Mouse (Mus musculus): ENCODE measurements around the gene Ntf3. TPM values are rescaled to one million over a fixed set of nuclear protein-coding genes. Genes with fewer than 3 reads are reported as not detected.

Gene Ntf3
- polyA plus RNA-seq, 1 experiment = 0.38 TPM

- Histone ChIP-seq H3K4me1 (ENCODE audit: control insufficient read depth, insufficient read depth, low read length) (peaks cover 3% of the 10 kb centered on the region; the same call in 1 of the 2 replicates), H3K27me3 (ENCODE audit: control insufficient read depth, insufficient read depth, low read length) (peaks cover 3% of the 10 kb centered on the region), H3K36me3 (ENCODE audit: control insufficient read depth, insufficient read depth, low read length) (no peaks in the 10 kb centered on the region), H3K4me3 (ENCODE audit: control insufficient read depth, low read depth, low read length) (no peak overlapping the region), H3K27ac (ENCODE audit: control insufficient read depth, insufficient read depth, low read depth, low read length) (no peak overlapping the region)
- TF ChIP-seq CTCF (IDR thresholded peaks at IDR 0.05; ENCODE audit: control insufficient read depth, insufficient read depth, insufficient replicate concordance, low read depth, low read length) (no peak), POLR2A (IDR thresholded peaks at IDR 0.05; ENCODE audit: control insufficient read depth, low read depth, low read length) (no peak)
Measured at GRCm38 (mm10) chr6:126165591-126166155, 1.0 kb downstream of the Ntf3 start.

- H3K27ac ChIP-seq (ENCODE audit: control insufficient read depth, insufficient read depth, low read depth, low read length) = no peak overlapping the region
- H3K4me3 ChIP-seq (ENCODE audit: control insufficient read depth, low read depth, low read length) = no peak overlapping the region; the same call in 1 of the 2 replicates
Measured at GRCm38 (mm10) chr6:126164781-126165180, 1.9 kb downstream of the Ntf3 start.

GRCm38 (mm10) chr6:126163861-126164755, 2.6 kb downstream of the Ntf3 start:
- Histone ChIP-seq H3K4me1 (ENCODE audit: control insufficient read depth, insufficient read depth, low read length) (peaks cover 3% of the 10 kb centered on the region; the same call in 1 of the 2 replicates), H3K36me3 (ENCODE audit: control insufficient read depth, insufficient read depth, low read length) (no peaks in the 10 kb centered on the region), H3K27me3 (ENCODE audit: control insufficient read depth, insufficient read depth, low read length) (peaks cover 3% of the 10 kb centered on the region), H3K4me3 (ENCODE audit: control insufficient read depth, low read depth, low read length) (no peak overlapping the region; the same call in 1 of the 2 replicates), H3K27ac (ENCODE audit: control insufficient read depth, insufficient read depth, low read depth, low read length) (no peak overlapping the region)
- TF ChIP-seq POLR2A (IDR thresholded peaks at IDR 0.05; ENCODE audit: control insufficient read depth, low read depth, low read length) (no peak), CTCF (IDR thresholded peaks at IDR 0.05; ENCODE audit: control insufficient read depth, insufficient read depth, insufficient replicate concordance, low read depth, low read length) (no peak)

More at GRCm38 (mm10) chr6:126164781-126165180, 1.9 kb downstream of the Ntf3 start:
- TF ChIP-seq POLR2A (IDR thresholded peaks at IDR 0.05; ENCODE audit: control insufficient read depth, low read depth, low read length) (no peak), CTCF (IDR thresholded peaks at IDR 0.05; ENCODE audit: control insufficient read depth, insufficient read depth, insufficient replicate concordance, low read depth, low read length) (no peak)
- Histone ChIP-seq H3K4me1 (ENCODE audit: control insufficient read depth, insufficient read depth, low read length) (peaks cover 3% of the 10 kb centered on the region; the same call in 1 of the 2 replicates), H3K27me3 (ENCODE audit: control insufficient read depth, insufficient read depth, low read length) (peaks cover 3% of the 10 kb centered on the region), H3K36me3 (ENCODE audit: control insufficient read depth, insufficient read depth, low read length) (no peaks in the 10 kb centered on the region)

GRCm38 (mm10) chr6:126163181-126163621, 3.5 kb downstream of the Ntf3 start:
- peaks cover 3% of the 10 kb centered on the region; the same call in 1 of the 2 replicates for H3K4me1 ChIP-seq (ENCODE audit: control insufficient read depth, insufficient read depth, low read length)
- no peak overlapping the region for H3K27ac ChIP-seq (ENCODE audit: control insufficient read depth, insufficient read depth, low read depth, low read length)
- H3K27me3 ChIP-seq (ENCODE audit: control insufficient read depth, insufficient read depth, low read length) = peaks cover 3% of the 10 kb centered on the region
- TF ChIP-seq CTCF (IDR thresholded peaks at IDR 0.05; ENCODE audit: control insufficient read depth, insufficient read depth, insufficient replicate concordance, low read depth, low read length) (no peak), POLR2A (IDR thresholded peaks at IDR 0.05; ENCODE audit: control insufficient read depth, low read depth, low read length) (no peak)
- H3K36me3 ChIP-seq (ENCODE audit: control insufficient read depth, insufficient read depth, low read length) = no peaks in the 10 kb centered on the region
- H3K4me3 ChIP-seq (ENCODE audit: control insufficient read depth, low read depth, low read length) = no peak overlapping the region

GRCm38 (mm10) chr6:126162351-126162758, 4.4 kb downstream of the Ntf3 start:
- Histone ChIP-seq H3K36me3 (ENCODE audit: control insufficient read depth, insufficient read depth, low read length) (no peaks in the 10 kb centered on the region), H3K27me3 (ENCODE audit: control insufficient read depth, insufficient read depth, low read length) (peaks cover 3% of the 10 kb centered on the region), H3K27ac (ENCODE audit: control insufficient read depth, insufficient read depth, low read depth, low read length) (no peak overlapping the region), H3K4me3 (ENCODE audit: control insufficient read depth, low read depth, low read length) (no peak overlapping the region), H3K4me1 (ENCODE audit: control insufficient read depth, insufficient read depth, low read length) (peaks cover 3% of the 10 kb centered on the region; the same call in 1 of the 2 replicates)
- no peak for TF ChIP-seq POLR2A (IDR thresholded peaks at IDR 0.05; ENCODE audit: control insufficient read depth, low read depth, low read length)

- Histone ChIP-seq H3K27me3 (ENCODE audit: control insufficient read depth, insufficient read depth, low read length) (peaks cover 3% of the 10 kb centered on the region), H3K4me3 (ENCODE audit: control insufficient read depth, low read depth, low read length) (no peak overlapping the region), H3K4me1 (ENCODE audit: control insufficient read depth, insufficient read depth, low read length) (peaks cover 2% of the 10 kb centered on the region; the same call in 1 of the 2 replicates), H3K36me3 (ENCODE audit: control insufficient read depth, insufficient read depth, low read length) (no peaks in the 10 kb centered on the region), H3K27ac (ENCODE audit: control insufficient read depth, insufficient read depth, low read depth, low read length) (no peak overlapping the region)
- TF ChIP-seq CTCF (IDR thresholded peaks at IDR 0.05; ENCODE audit: control insufficient read depth, insufficient read depth, insufficient replicate concordance, low read depth, low read length) = no peak
- TF ChIP-seq POLR2A (IDR thresholded peaks at IDR 0.05; ENCODE audit: control insufficient read depth, low read depth, low read length) = no peak
Measured at GRCm38 (mm10) chr6:126161571-126162340, 5.0 kb downstream of the Ntf3 start.

GRCm38 (mm10) chr6:126160067-126160411, 6.7 kb downstream of the Ntf3 start:
- peaks cover 3% of the 10 kb centered on the region for H3K27me3 ChIP-seq (ENCODE audit: control insufficient read depth, insufficient read depth, low read length)
- TF ChIP-seq POLR2A (IDR thresholded peaks at IDR 0.05; ENCODE audit: control insufficient read depth, low read depth, low read length) = no peak
- no peak for TF ChIP-seq CTCF (IDR thresholded peaks at IDR 0.05; ENCODE audit: control insufficient read depth, insufficient read depth, insufficient replicate concordance, low read depth, low read length)
- H3K27ac ChIP-seq (ENCODE audit: control insufficient read depth, insufficient read depth, low read depth, low read length) = no peak overlapping the region
- peaks cover 2% of the 10 kb centered on the region; the same call in 1 of the 2 replicates for H3K4me1 ChIP-seq (ENCODE audit: control insufficient read depth, insufficient read depth, low read length)
- no peak overlapping the region for H3K4me3 ChIP-seq (ENCODE audit: control insufficient read depth, low read depth, low read length)
- no peaks in the 10 kb centered on the region for H3K36me3 ChIP-seq (ENCODE audit: control insufficient read depth, insufficient read depth, low read length)
